Mouse (Mus musculus): Measurements from ENCODE around the gene Ddx4.

DNA sequence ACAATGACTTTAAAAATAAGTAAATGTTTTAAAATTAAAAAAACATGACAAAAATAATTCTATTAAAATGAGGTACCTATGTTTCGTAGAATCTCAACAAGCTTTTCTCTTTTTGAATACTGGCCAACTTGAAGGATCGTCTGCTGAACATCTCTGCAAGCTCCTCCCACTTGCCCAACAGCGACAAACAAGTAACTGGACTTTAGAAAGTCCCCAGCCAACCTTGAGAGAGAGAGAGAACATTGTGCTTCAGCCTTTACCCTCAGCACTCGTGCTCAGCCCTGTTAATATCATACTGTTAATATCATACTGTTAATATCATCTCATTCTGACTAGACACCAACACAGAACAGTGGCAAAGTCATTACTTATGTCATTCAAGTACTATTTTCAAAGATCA lies 47.9 kb downstream of the Ddx4 start:
- no peak for TF ChIP-seq CTCF (IDR thresholded peaks at IDR 0.05; ENCODE audit: extremely low read depth, insufficient read length, insufficient replicate concordance, low read depth, low read length)
- TF ChIP-seq POLR2A (IDR thresholded peaks at IDR 0.05; ENCODE audit: low read depth, low read length), result no peak
